Mouse (Mus musculus): ENCODE results near the gene Acsl1. TPM values are rescaled to one million over a fixed set of nuclear protein-coding genes. Genes with fewer than 3 reads are reported as not detected.

The Acsl1 gene
- total and polyA plus RNA-seq, 2 experiments from 2014 or later, result 28.2 to 36.7 TPM

- Histone ChIP-seq H3K4me2 (ENCODE audit: low read depth, low read length, poor library complexity, severe bottlenecking) (no peak overlapping the region), H3K4me3 (ENCODE audit: low read depth, low read length) (no peak overlapping the region), H3K27me3 (ENCODE audit: insufficient read depth, low read length) (no peaks in the 10 kb centered on the region), H3K36me3 (ENCODE audit: insufficient read depth, low read length) (peaks cover 11% of the 10 kb centered on the region), H3K9ac (replicated peaks; ENCODE audit: low read length, poor library complexity, severe bottlenecking) (no peak overlapping the region), H3K27ac (ENCODE audit: low read depth, low read length) (no peak overlapping the region), H3K4me1 (ENCODE audit: insufficient read depth, low read length) (no peaks in the 10 kb centered on the region), H3K9me3 (ENCODE audit: low read length) (no peaks in the 10 kb centered on the region)
- ATAC-seq (ENCODE audit: low FRiP score) (no peak), DNase-seq (ENCODE audit: low spot score) (no peak)
- WGBS, result 89% methylated on average over 6 of the region's 6 CpGs
- no peak for TF ChIP-seq CTCF (IDR thresholded peaks at IDR 0.05)
Measured at GRCm38 (mm10) chr8:46496852-46497251, 26.0 kb downstream of the Acsl1 start.

- ATAC-seq (ENCODE audit: low FRiP score) (no peak), DNase-seq (ENCODE audit: low spot score) (no peak)
- TF ChIP-seq CTCF (IDR thresholded peaks at IDR 0.05), result no peak
- Histone ChIP-seq H3K4me2 (ENCODE audit: low read depth, low read length, poor library complexity, severe bottlenecking) (no peak overlapping the region), H3K9ac (replicated peaks; ENCODE audit: low read length, poor library complexity, severe bottlenecking) (no peak overlapping the region), H3K4me3 (ENCODE audit: low read depth, low read length) (no peak overlapping the region), H3K27me3 (ENCODE audit: insufficient read depth, low read length) (no peaks in the 10 kb centered on the region), H3K9me3 (ENCODE audit: low read length) (no peaks in the 10 kb centered on the region), H3K27ac (ENCODE audit: low read depth, low read length) (no peak overlapping the region), H3K36me3 (ENCODE audit: insufficient read depth, low read length) (peaks cover 11% of the 10 kb centered on the region), H3K4me1 (ENCODE audit: insufficient read depth, low read length) (no peaks in the 10 kb centered on the region)
- WGBS, result 86% methylated on average over 15 of the region's 15 CpGs
Measured at GRCm38 (mm10) chr8:46497314-46498011, 26.6 kb downstream of the Acsl1 start.

- Histone ChIP-seq H3K4me3 (ENCODE audit: low read depth, low read length) (no peak overlapping the region), H3K27me3 (ENCODE audit: insufficient read depth, low read length) (no peaks in the 10 kb centered on the region), H3K9me3 (ENCODE audit: low read length) (no peaks in the 10 kb centered on the region), H3K4me1 (ENCODE audit: insufficient read depth, low read length) (no peaks in the 10 kb centered on the region), H3K27ac (ENCODE audit: low read depth, low read length) (no peak overlapping the region), H3K36me3 (ENCODE audit: insufficient read depth, low read length) (peaks cover 6% of the 10 kb centered on the region), H3K4me2 (ENCODE audit: low read depth, low read length, poor library complexity, severe bottlenecking) (no peak overlapping the region), H3K9ac (replicated peaks; ENCODE audit: low read length, poor library complexity, severe bottlenecking) (no peak overlapping the region)
- DNase-seq (ENCODE audit: low spot score), result no peak
- no peak for TF ChIP-seq CTCF (IDR thresholded peaks at IDR 0.05)
- no peak for ATAC-seq (ENCODE audit: low FRiP score)
- 31% methylated on average over 19 of the region's 19 CpGs for WGBS
Measured at GRCm38 (mm10) chr8:46499376-46500061, 28.7 kb downstream of the Acsl1 start.

GRCm38 (mm10) chr8:46502333-46503071 lies 31.7 kb downstream of the Acsl1 start:
- DNase-seq (ENCODE audit: low spot score), result peak; percentile 43
- Histone ChIP-seq H3K27ac (ENCODE audit: low read depth, low read length) (0 out of 2 replicates have a peak overlapping the region, but pooled peaks have one; percentile 26), H3K36me3 (ENCODE audit: insufficient read depth, low read length) (0 out of 2 replicates have a peak, but pooled peaks cover 5% of the 10 kb centered on the region), H3K4me1 (ENCODE audit: insufficient read depth, low read length) (no peaks in the 10 kb centered on the region), H3K9me3 (ENCODE audit: low read length) (no peaks in the 10 kb centered on the region), H3K4me2 (ENCODE audit: low read depth, low read length, poor library complexity, severe bottlenecking) (peak overlapping the region; percentile 43), H3K4me3 (ENCODE audit: low read depth, low read length) (peak overlapping the region; percentile 37), H3K9ac (replicated peaks; ENCODE audit: low read length, poor library complexity, severe bottlenecking) (peak overlapping the region; percentile 56; the same call in 1 of the 2 replicates), H3K27me3 (ENCODE audit: insufficient read depth, low read length) (no peaks in the 10 kb centered on the region)
- 20% methylated on average over 19 of the region's 19 CpGs for WGBS
- TF ChIP-seq CTCF (IDR thresholded peaks at IDR 0.05), result no peak
- peak; percentile 72 for ATAC-seq (ENCODE audit: low FRiP score)

- no peaks in the 10 kb centered on the region for H3K4me1 ChIP-seq (ENCODE audit: insufficient read depth, low read length)
- no peaks in the 10 kb centered on the region for H3K27me3 ChIP-seq (ENCODE audit: insufficient read depth, low read length)
- WGBS, result 72% methylated on average over 11 of the region's 12 CpGs
- no peaks in the 10 kb centered on the region for H3K9me3 ChIP-seq (ENCODE audit: low read length)
- peak overlapping the region; percentile 43 for H3K4me2 ChIP-seq (ENCODE audit: low read depth, low read length, poor library complexity, severe bottlenecking)
- H3K27ac ChIP-seq (ENCODE audit: low read depth, low read length), result no peak overlapping the region
- DNase-seq (ENCODE audit: low spot score), result peak; percentile 24
- peak overlapping the region; percentile 37 for H3K4me3 ChIP-seq (ENCODE audit: low read depth, low read length)
- H3K36me3 ChIP-seq (ENCODE audit: insufficient read depth, low read length), result 0 out of 2 replicates have a peak, but pooled peaks cover 6% of the 10 kb centered on the region
- ATAC-seq (ENCODE audit: low FRiP score), result no peak
- H3K9ac ChIP-seq (replicated peaks; ENCODE audit: low read length, poor library complexity, severe bottlenecking), result 0 out of 2 replicates have a peak overlapping the region, but pooled peaks have one; percentile 56
- no peak for TF ChIP-seq CTCF (IDR thresholded peaks at IDR 0.05)
Measured at GRCm38 (mm10) chr8:46503072-46503695, 32.3 kb downstream of the Acsl1 start.
